Mouse (Mus musculus) spleen, embryonic (tissue): Measurements from ENCODE around the gene Cdc14a.

Experiments
- CTCF ChIA-PET: fragments of 350-600 bp; sonication (Branson Sonifier 250); formaldehyde crosslinking; loops from one replicate; lab custom pipeline; 2022; lab: Charles Lee

Gene Cdc14a

DNA sequence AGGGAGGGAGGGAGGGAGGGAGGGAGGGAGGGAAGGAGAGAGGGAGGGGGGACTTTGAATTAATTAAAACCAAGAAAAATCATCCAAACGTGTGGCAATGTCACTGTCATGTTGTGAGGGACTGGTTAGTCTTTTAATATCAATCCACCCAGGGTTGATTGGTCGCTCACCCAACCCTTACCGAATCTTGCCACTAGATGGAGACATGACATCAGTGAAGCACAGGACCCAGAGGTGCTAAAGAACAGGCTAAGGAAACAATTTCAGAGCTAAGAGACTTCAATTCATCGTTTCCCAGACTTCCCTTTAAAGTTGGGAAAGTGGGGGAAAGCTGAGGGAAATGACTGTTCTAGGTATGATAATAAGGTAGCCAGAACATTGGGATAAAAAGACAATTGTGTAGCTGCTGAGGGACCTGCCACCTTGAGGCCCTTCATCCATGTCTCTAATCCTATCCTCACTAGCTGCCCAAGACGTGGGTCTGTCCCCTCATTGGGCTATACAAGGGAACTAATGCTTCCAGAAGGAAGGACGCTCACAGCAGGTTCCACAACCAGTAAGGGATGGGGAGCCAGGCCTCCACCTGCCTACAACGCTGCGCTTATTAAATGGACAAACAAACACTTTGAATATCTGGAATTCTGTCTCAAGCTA, 91.9 kb downstream of the Cdc14a start:
- CTCF ChIA-PET: interaction anchor here (0.6 kb wide), 2 partner anchors 156 to 298 kb away, joined by 10 to 11 read pairs; no protein-coding TSS in a partner anchor

DNA sequence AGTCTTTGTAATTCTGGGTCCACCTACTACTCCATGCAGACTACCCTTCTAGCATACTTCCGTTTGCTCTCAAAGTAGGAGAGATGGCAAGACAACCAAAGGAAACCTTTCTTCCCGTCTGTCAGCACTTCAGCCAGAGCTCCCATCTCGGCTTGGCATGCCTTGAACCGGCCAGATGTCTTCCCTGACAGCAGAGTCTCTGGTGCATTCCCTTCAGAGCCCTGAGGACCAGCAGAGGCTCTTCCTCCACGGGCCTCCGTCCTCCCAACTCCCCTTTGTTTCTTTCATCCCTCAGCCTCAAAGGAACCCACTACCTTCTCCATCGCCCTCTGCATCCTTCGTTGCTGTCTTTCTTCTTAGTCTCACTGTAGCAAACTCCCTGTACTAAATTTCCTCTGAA, 93.9 kb downstream of the Cdc14a start:
- CTCF ChIA-PET: no interaction called here

DNA sequence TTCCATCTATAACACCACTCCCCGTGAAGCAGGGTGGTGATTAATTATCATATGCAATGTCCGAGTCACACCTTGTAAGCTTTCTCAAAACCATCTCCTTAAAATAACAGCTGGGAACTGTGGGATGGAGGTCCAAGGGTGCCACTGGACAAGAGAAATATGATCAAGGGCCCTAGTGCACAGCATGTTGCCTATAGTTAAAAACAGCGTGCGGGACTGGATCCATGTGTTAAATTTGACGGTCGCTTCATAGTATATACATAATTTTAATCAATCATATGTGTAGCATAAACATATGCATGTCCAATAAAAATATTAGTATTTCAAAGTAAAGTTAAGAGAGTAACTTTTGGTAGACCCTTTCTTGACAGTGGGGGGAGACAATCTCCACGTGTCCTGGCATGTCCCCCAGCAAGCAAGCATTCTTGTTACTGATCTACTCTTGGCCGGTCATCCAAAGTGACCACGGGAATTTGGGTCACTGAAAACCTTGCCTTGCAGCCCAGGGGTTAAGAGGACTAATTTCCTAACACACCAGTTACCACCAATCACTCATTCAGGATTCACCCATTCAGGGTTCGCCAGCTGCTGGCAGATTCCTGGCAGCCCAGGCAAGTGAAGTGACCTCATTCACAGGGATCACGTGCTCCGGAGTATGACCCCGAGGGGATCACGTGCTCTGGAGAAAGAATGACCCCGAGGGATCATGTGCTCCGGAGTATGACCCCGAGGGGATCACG, 94.6 kb downstream of the Cdc14a start:
- CTCF ChIA-PET: no interaction called here

DNA sequence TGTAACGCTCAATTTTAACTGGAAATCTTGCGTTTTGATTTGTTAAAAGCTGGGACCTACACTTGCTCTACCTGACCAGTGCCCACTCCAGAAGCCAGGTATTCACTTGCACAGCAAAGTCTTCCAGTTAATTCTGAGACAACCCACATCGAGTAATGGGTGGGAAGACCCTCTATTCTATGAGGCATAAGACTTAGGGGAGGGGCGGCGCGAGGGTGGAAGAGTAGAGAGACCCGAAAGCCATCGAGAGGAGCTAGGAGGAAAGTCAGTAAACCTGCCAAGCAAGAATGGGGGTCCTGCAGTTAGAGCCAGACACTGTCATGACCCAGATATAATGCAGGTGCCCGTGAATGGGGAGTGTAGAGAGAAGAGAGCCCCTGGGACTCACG, 96.2 kb downstream of the Cdc14a start:
- CTCF ChIA-PET: interaction anchor here (0.5 to 0.9 kb wide), 2 partner anchors 84 to 167 kb away, joined by 3 to 5 read pairs; no protein-coding TSS in a partner anchor

DNA sequence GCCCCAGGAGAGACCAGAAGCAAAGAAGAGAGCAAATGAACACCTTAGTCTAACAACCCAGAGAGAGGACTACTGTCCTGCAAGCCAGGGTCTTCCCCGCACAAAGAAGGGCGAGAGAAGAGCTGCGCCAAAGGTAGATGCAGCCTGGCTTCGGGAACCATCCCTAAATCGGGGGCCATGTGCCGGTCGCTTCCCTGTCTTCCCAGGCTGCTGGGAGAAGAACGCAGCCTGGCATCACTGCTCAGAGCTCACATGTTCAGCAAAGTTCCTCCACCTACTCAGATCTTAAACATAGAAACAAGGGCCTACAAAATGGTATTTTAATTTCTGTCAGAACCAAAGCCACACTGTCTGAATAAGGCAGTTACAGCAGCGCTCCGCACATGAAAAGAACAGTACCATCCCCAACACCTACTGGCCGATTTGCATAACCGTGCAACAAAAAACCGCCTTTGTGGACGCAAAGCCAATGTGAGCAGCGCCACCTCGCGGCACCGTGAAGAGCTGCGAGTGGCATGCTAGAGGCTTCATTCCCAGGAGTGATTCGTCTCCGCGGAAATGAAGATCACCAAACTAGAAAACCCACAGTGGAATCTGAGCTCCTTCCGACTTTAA, 96.7 kb downstream of the Cdc14a start:
- CTCF ChIA-PET: interaction anchor here (0.5 to 0.9 kb wide), 2 partner anchors 85 to 168 kb away, joined by 3 to 5 read pairs; no protein-coding TSS in a partner anchor

DNA sequence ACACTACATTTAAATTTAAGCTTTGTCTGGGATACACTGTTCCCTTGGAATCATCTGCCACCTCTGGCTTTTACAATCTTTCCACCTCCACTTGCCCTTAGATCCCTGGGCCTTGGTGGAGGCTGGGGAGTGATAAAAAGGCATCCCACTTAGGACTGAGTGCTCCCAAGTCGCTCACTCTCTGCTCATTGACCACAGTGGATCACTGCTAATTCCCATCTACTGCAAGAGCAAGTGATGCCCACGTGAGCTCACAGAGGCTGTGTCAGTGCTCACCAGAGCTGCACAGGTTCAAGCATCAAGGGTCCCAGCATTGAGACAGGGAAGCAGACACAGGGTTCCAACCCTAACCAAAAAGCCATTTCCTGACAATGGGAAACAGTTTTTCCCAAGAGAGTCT, 98.3 kb downstream of the Cdc14a start:
- CTCF ChIA-PET: no interaction called here

DNA sequence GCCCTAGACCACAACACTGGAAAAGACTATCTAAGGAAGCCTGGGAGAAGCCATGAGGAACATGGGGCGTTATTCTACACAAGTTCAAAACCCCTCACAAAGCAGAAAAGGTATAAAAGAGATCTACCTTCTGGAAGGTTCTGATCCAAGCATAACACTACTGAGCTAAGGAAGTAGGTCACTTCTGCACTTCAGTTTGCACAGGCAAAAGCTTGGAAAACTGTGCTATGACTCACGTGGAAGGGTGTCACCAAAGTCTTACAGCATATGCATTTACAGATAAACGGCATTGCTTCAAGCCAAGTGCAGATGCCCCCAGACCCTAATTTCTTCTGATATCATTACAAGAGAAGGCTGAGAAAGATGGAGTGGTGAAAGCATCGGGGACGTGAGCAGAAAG, 104.1 kb downstream of the Cdc14a start:
- CTCF ChIA-PET: no interaction called here

DNA sequence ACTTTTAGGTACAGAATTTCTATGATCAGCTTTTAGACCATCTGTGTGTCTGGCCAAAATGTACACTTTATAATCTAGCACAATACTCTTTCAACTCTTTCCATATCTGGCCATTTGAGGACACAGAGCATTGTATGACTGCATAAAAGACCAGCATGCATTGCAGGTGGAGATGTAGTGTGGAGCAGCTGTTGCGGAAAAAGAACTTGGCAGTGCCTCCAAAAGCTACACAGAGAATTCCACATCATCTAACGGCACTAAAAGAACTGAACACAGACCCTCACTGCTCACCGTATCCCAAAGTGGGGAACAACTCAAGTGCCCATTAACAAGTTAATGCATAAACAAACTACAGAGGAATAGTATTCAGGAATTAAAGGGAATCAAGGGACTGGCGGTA, 112.0 kb downstream of the Cdc14a start:
- CTCF ChIA-PET: no interaction called here

DNA sequence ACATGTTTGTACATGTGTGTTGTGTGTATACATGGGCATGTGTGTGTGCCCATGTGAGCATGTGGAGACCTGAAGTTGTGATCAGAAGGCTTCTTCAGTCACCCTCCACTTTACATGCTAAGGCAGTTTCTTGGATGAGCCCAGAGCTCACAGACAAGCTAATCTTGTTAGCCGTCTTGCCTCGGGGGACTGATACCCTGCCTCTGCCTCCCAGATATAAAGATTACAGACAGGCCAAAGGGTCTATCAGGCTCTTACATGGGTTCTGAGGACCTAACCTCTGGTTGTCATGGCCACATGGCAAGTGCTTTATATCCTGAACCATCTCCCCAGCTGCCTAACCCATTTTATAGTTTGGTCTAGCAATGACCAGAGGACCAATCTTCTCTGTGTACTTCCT, 112.7 kb downstream of the Cdc14a start:
- CTCF ChIA-PET: no interaction called here

DNA sequence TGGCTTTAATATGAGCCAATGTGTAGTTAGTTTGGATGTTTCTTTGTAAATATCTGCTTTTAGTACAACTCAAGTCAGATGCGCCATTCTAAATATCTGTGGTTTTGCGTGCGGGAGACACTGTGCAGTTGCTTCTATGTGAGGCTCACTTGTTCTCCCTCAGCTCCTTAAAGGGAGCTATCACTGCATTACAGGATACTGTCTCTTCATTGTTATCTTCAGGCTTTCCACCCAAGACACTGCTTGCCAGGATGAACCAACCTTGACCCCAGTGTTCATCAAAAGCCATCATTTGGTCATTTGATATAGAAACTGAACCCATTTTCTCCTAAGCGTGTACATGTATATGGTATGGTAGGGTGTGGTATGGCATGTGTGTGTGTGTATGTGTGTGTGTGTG, 113.2 kb downstream of the Cdc14a start:
- CTCF ChIA-PET: no interaction called here

DNA sequence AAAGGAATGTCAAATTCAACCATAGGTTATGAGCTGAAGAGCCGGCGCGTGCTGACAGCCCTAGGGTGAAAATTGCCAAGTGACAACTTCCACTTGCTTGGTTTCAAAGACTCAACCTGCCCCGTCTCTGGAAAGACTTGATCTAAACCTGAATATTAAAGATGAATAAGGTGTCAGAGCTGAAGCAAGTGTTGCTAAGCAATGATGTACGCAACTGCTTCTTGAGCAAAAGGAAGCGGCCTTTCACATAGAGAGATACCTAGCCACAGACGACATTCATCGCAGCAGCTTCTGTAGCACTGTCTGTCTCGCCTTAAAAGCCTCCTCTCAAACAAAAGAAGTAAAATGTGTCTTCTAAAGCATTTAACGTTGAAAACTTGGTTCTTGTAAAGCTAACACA, 113.8 kb downstream of the Cdc14a start:
- CTCF ChIA-PET: no interaction called here

DNA sequence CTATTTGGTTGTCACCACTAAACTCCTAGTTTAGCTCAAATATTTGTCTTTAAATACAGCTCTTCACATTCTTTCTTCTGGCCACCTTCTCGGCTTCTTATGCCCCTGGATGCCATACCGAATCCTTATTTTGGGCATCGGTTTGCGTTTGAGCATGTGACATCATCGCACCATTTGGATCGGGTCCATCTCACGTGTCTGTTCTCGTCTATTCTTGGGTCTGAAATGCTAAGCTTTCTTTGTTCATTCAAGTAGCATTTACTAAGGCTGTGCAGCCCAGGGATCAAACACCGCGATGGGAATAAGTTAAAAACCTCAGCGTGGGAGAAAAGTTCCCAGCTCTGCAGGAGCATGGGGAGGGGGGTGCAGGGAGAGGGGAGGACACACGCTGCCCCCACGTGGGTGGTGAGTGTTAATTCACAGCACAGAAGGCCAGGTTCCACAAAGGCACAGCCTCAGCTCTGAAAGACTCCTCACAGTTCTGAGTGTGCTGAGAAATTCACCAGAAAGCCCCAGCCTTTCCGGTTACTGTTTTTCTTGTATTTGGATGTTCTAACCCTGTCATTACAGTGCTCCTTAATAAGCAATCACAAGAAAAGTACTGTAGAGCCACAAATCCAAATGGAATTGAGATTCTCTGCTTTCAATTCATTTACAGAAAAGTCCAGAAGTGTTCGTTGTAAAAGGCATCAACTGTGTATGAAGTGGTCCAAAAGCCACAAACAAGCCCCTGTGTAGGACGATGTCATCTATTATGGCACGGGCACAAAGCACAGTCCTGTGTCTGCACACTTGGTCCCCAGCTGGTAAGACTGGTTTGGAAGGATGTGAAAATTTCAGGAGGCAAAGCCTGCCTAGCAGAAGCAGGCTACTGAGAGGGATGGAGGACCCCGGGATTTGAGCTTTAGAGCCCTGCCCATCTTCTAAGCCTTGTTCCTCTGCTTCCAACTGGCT, 118.8 kb downstream of the Cdc14a start:
- CTCF ChIA-PET: no interaction called here

DNA sequence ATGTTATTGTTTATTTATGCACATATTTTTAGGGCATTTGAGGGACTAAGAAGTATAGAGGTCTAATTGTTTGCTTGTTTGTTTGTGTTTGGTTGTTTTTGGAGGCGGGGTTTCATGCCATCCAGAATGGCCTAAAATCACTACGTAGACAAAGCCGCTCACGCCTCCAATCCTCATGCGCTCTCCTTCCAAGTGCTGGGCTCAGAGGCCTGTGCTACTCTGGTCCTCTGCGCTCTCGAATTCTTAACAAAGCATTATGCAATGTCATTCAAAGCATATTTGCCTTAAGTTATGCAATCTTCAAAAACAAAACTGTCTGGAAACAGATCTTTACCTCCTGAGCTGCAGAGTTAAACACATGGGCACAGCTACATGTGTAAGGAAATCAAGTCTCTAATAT, 121.3 kb downstream of the Cdc14a start:
- CTCF ChIA-PET: no interaction called here

DNA sequence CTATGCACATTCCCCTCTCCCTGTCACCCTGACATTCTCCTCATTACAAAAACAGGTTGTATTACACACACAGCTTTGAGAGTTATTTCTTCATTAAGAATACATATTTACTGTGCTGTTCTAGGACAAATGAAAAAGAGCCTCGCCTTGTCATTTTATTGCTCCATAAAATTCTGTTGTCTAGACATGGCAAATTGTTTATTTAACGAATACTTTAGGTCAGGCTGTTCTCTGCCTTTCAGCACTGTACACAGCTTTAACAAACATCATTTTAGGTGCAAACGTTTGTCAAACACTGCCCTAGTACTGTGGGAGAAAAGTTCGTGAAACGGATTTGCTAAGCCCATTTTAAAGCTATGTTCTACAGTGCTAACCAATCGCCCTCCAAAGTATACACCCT, 122.1 kb downstream of the Cdc14a start:
- CTCF ChIA-PET: no interaction called here

DNA sequence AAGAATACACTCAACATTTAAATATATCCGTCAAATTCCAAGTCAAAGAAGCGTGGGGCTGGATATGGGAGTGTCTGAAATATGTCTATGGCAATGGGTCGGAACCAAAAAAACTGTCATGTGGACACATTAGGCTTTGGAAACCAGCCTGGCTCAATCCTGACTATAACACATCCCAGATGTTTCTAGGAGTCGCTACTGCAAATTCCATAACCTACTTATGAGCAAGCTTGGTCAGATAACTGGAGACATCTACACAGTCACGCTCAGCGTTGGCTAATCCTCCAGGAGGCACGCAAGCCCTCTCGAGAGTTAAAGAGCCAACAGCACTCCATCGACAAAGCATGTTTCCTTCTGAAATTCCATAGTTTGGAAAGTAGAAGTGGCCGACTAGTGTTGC, 125.1 kb downstream of the Cdc14a start:
- CTCF ChIA-PET: no interaction called here

DNA sequence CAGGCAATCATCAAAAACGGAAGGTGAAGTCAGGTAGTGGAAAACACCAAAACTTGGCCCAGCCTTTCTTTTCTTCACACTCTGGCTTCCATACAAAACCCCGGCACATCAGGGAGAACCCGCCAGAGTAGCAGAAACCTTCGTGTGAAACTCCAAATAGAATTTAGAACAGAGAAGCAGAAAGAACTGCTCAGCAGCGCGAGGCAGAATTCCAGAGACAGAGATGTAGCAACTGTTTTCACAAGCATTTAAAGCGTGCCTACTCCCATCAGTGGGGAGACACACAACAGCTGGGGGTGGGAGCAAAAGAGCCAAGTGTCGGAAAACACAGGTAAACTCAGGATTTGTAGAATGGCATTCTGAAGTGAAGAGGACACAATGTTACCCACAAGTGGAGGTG, 125.8 kb downstream of the Cdc14a start:
- CTCF ChIA-PET: no interaction called here

DNA sequence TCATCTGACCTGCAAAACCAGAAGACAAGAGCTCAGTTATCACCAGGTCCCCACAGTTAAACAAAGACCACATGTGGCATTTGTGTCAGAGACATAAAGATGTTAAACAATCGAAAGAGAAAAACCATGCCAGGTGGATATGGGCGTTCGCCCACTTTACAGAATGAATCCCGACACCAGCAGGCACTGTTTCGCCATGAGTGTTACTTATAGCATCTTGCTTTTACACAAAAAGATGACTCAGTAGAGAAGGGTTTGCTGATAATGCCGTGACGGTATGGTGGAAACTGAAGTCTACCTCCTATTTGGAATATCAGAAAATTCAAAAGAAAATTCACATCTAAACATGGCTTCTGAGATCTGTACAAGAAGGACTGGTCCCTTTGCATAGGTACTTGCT, 126.7 kb downstream of the Cdc14a start:
- CTCF ChIA-PET: no interaction called here

DNA sequence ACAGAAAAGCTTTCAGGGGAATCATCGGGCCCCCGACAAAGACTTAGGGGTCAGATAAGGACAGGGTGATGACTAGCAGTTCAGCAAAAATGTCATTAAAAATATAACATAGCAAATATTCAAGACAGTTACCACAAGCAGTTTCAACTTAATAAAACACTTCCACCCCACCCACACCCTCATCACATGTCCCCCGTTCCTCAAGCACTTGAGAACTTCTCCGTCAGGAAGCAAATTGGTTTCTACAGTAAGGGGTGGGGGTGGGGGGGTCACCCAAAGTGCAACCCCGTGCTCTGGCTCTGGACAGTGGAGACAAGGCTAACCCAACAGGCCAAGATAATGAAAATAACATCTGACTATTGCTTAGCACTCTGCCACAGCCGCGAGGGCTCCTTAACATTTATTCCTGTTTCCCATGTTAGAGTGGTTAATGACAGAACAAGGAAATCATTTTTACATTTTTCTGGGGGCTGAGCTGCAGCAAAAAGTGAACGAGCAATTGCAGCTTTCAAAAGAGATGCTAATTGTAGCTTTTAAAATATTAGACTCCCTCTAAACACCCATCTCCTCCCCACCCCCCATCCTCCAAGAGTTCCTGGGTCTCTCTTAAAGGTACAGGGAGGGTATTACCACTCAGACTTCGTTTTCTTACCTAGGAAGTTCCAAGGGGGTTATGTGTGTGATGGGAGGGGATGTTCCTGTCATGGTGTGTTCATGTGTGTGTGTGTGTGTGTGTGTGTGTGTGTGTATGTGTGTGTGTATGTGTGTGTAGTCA, 133.6 kb downstream of the Cdc14a start:
- CTCF ChIA-PET: no interaction called here

DNA sequence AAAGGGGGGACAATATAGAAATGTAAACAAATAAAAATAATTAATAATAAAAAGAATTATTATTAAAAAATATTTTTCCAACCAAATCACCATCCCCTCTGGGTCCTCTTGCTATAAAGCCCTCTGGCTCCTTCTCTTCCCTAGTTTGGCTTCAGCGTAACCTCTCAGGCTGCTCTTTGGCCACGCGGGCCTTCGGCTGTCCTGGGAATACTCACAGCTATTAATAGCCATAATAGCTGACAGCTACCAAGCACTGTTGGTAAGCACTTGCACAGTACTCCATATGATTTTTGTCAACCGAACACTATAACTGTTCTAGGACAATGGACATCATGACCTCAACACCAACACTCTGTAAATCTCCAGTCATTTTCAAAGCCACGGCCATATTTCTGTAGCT, 135.0 kb downstream of the Cdc14a start:
- CTCF ChIA-PET: interaction anchor here (0.6 kb wide), 1 partner anchor 229 kb away, joined by 3 read pairs; no protein-coding TSS in a partner anchor

DNA sequence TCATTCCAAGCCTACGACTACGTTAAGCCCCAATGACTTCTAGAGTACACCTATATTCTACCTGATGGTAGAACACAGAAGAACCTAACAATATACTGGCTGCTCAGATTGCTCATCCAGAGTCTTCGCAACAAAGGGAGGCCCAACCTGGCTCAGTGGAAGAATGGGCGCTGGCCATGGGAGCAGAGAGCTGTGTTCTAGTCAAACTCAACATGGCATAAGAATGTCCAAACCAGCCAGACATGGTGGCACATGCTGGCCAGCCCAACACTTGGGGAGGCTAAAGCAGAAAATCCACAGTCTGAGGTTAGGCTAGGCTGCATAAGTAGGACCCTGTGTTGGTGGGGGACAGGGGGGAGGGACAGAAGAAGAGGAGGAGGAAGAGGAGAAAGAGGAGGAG, 139.1 kb downstream of the Cdc14a start:
- CTCF ChIA-PET: no interaction called here

DNA sequence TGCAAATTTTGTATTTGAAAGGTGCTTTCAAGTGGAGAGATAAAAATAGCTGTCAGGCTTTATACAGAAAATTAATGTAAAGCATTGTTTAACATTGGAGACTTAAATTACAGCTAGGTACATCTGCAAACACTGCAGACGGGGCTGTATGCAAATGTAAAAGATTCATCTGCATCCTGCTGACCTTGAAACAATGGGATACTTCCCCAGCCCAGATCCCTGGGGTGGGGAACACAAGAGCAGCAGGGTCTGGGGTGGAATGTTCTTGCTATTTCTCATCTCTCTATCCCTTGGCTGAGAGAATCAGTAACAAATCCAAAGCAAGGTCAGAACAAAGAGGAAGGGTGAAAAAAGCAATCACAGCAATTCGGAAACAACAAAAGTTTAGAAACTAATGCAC, 139.8 kb downstream of the Cdc14a start:
- CTCF ChIA-PET: no interaction called here
